Mouse (Mus musculus): Measurements from ENCODE around the gene Stk32c. TPM values are rescaled to one million over a fixed set of nuclear protein-coding genes. Genes with fewer than 3 reads are reported as not detected.

Gene Stk32c
- total and polyA plus RNA-seq, 2 experiments from 2014 or later = 0.42 TPM; not detected in 1

DNA sequence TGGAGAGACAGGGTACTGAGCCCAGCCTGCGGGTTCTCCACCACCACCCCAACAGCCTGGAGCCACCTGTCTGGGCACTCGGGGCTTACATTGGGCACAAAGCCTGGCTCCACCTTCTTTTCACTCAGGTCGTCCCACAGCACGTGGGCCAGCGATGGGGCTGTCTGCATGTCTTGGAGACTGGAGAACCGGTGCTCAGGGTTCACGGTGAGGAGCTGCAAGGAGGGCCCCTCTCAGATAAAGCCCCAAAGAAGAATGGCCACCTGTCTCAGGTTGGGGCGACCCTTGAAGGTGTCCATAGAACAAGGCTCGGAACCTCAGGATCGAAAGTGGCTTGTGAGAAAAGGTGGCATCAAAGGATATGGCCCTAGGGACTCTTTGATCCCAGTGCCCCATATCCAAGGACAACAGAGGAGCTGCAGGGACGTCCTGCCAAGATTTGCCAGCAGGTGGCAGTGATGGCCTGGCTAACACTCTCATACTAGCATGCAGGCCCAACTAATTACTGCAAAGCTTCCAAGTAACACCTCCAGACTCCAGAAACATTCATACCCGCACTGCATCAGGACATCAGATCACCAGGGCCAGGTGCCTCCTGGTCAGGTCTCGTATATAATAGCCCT lies 93.8 kb downstream of the Stk32c start:
- TF ChIP-seq CTCF (IDR thresholded peaks at IDR 0.05; ENCODE audit: low read depth) (peak; percentile 95), EP300 (IDR thresholded peaks at IDR 0.05; ENCODE audit: low read depth) (no peak)
- 33% methylated on average over 13 of the region's 13 CpGs for WGBS
- DNase-seq (ENCODE audit: low spot score) (peak; percentile 73), ATAC-seq (ENCODE audit: insufficient read depth, low read depth) (peak; percentile 49; the same call in 1 of the 2 replicates)
- Histone ChIP-seq H3K27me3 (ENCODE audit: control insufficient read depth, insufficient read depth, low read length) (0 out of 2 replicates have a peak, but pooled peaks cover 8% of the 10 kb centered on the region), H3K9ac (replicated peaks; ENCODE audit: low read depth, low read length) (no peak overlapping the region), H3K27ac (ENCODE audit: low read depth) (no peak overlapping the region), H3K4me2 (ENCODE audit: low read depth, low read length) (no peak overlapping the region), H3K36me3 (replicated peaks; ENCODE audit: control insufficient read depth, insufficient read depth, low read length) (no peaks in the 10 kb centered on the region), H3K4me3 (ENCODE audit: low read depth, low read length) (no peak overlapping the region), H3K4me1 (ENCODE audit: control insufficient read depth, insufficient read depth) (no peaks in the 10 kb centered on the region), H3K9me3 (replicated peaks; ENCODE audit: control insufficient read depth, low read length) (no peaks in the 10 kb centered on the region)

DNA sequence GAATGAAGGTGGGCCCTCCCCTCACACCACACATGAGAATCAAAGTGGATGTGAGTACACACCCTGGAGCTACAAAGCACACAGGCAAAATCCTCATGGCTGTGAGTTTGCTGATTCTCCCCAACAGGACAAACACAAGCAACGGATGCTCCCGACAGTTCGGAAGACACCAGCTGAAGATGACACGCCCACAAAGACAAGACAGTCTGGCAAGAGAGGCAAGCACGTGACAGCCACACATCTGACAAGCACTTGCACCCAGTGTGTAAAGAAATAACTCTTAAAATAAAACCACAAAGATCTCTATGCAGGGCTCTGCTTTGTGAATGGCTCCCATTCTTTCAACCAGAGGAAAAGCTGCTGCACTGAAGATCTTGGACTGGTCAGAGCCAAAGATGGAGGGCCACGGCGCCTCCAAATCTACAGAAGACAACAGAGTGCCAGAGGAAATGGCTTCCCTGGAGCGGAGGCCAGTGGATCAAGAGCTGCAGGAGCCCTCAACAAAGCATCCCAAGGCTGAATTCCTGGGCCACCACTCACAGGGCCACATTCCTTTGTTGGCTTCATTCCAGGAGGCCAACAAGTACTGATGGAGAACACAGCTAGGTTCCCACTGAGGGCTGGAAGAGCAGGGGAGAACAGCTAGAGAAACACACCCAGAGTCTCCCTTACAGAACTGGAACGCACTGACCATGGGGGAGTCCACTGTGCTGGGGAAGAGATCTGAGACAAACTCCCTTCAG lies 105.0 kb downstream of the Stk32c start:
- no peak overlapping the region for H3K9ac ChIP-seq (replicated peaks; ENCODE audit: low read depth, low read length)
- no peaks in the 10 kb centered on the region for H3K4me1 ChIP-seq (ENCODE audit: control insufficient read depth, insufficient read depth)
- no peaks in the 10 kb centered on the region for H3K9me3 ChIP-seq (replicated peaks; ENCODE audit: control insufficient read depth, low read length)
- H3K4me3 ChIP-seq (ENCODE audit: low read depth, low read length) = no peak overlapping the region
- ATAC-seq (ENCODE audit: insufficient read depth, low read depth) (no peak), DNase-seq (ENCODE audit: low spot score) (no peak)
- no peak overlapping the region for H3K27ac ChIP-seq (ENCODE audit: low read depth)
- H3K4me2 ChIP-seq (ENCODE audit: low read depth, low read length) = no peak overlapping the region
- H3K27me3 ChIP-seq (ENCODE audit: control insufficient read depth, insufficient read depth, low read length) = no peaks in the 10 kb centered on the region
- TF ChIP-seq CTCF (IDR thresholded peaks at IDR 0.05; ENCODE audit: low read depth) (no peak), EP300 (IDR thresholded peaks at IDR 0.05; ENCODE audit: low read depth) (no peak)
- WGBS = 77% methylated on average over 9 of the region's 9 CpGs
- H3K36me3 ChIP-seq (replicated peaks; ENCODE audit: control insufficient read depth, insufficient read depth, low read length) = no peaks in the 10 kb centered on the region

DNA sequence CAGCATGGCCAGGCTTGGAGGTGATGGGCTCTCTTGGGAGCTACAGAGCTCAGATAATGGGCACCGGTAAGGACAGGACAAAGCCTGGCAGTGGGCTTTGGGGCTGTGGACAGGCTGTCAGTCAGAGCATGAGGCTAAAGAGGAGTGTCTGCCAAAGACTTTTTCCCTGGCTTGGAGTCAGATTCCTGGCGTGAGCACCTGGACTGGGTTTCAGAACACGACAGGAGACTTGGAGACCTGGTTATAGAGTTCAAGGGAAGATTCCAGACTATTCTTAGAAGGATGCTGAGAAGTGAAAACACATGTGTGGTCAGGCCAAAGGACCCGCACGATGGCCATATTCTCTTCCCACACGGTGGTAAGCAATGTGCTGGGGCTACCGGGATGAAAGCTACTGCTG lies 107.4 kb downstream of the Stk32c start:
- Histone ChIP-seq H3K4me1 (ENCODE audit: control insufficient read depth, insufficient read depth) (no peaks in the 10 kb centered on the region), H3K9me3 (replicated peaks; ENCODE audit: control insufficient read depth, low read length) (no peaks in the 10 kb centered on the region), H3K27me3 (ENCODE audit: control insufficient read depth, insufficient read depth, low read length) (no peaks in the 10 kb centered on the region), H3K36me3 (replicated peaks; ENCODE audit: control insufficient read depth, insufficient read depth, low read length) (no peaks in the 10 kb centered on the region), H3K4me3 (ENCODE audit: low read depth, low read length) (no peak overlapping the region), H3K27ac (ENCODE audit: low read depth) (no peak overlapping the region), H3K9ac (replicated peaks; ENCODE audit: low read depth, low read length) (no peak overlapping the region), H3K4me2 (ENCODE audit: low read depth, low read length) (no peak overlapping the region)
- WGBS = 70% methylated on average over 7 of the region's 7 CpGs
- ATAC-seq (ENCODE audit: insufficient read depth, low read depth) (no peak), DNase-seq (ENCODE audit: low spot score) (no peak)
- TF ChIP-seq EP300 (IDR thresholded peaks at IDR 0.05; ENCODE audit: low read depth) = no peak
- TF ChIP-seq CTCF (IDR thresholded peaks at IDR 0.05; ENCODE audit: low read depth) = no peak

DNA sequence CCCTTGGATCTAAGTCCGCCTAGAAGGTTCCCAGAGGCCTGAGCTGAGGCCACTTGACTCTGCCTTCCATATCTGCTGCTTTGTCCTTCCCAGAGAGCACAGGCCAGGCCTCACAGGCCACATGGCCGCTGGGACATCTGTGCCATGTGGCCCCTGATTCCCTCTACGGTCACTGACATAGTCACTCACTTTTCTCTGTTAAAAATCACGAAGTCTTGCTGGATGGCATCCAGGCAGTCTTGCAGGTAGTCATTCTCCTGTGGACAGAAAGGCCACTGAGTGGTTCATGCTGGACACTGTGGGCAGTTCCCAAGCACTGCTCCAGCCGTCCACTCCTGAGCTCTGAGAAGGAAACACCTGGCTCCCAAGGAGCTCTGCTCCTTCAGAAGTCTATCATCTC lies 108.0 kb downstream of the Stk32c start:
- no peak for ATAC-seq (ENCODE audit: insufficient read depth, low read depth)
- 75% methylated on average over 5 of the region's 5 CpGs for WGBS
- no peak for TF ChIP-seq CTCF (IDR thresholded peaks at IDR 0.05; ENCODE audit: low read depth)
- no peak for TF ChIP-seq EP300 (IDR thresholded peaks at IDR 0.05; ENCODE audit: low read depth)

DNA sequence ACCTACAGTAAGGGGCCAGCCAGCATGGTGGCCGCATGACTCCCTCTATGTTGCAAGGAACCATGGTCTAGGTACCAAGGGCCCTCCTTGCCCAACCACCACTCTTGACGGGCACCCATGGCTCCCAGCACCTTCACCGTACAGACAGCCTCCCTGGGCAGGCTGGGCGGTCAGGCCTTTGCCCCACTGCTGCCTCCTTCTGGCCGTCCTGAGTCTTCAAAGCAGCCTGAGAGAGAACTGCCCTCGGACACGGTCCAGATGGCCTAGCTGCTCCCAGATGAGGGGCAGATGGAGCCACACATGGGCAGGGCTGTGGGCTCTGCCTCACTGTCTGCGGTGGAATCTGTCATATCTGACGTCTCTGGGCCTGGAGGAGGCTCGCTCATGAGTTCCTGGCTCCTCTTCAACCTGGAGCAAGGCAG lies 109.1 kb downstream of the Stk32c start:
- Histone ChIP-seq H3K27me3 (ENCODE audit: control insufficient read depth, insufficient read depth, low read length) (no peaks in the 10 kb centered on the region), H3K4me2 (ENCODE audit: low read depth, low read length) (no peak overlapping the region), H3K9ac (replicated peaks; ENCODE audit: low read depth, low read length) (no peak overlapping the region), H3K4me3 (ENCODE audit: low read depth, low read length) (no peak overlapping the region), H3K27ac (ENCODE audit: low read depth) (no peak overlapping the region), H3K36me3 (replicated peaks; ENCODE audit: control insufficient read depth, insufficient read depth, low read length) (no peaks in the 10 kb centered on the region), H3K4me1 (ENCODE audit: control insufficient read depth, insufficient read depth) (no peaks in the 10 kb centered on the region), H3K9me3 (replicated peaks; ENCODE audit: control insufficient read depth, low read length) (no peaks in the 10 kb centered on the region)
- ATAC-seq (ENCODE audit: insufficient read depth, low read depth) (no peak), DNase-seq (ENCODE audit: low spot score) (no peak)
- 52% methylated on average over 10 of the region's 10 CpGs for WGBS
- TF ChIP-seq CTCF (IDR thresholded peaks at IDR 0.05; ENCODE audit: low read depth) (peak; percentile 14; the same call in 1 of the 2 replicates), EP300 (IDR thresholded peaks at IDR 0.05; ENCODE audit: low read depth) (no peak)

More for the DNA sequence above, 108.0 kb downstream of the Stk32c start:
- Histone ChIP-seq H3K9me3 (replicated peaks; ENCODE audit: control insufficient read depth, low read length) (no peaks in the 10 kb centered on the region), H3K4me2 (ENCODE audit: low read depth, low read length) (no peak overlapping the region), H3K27ac (ENCODE audit: low read depth) (no peak overlapping the region), H3K9ac (replicated peaks; ENCODE audit: low read depth, low read length) (no peak overlapping the region), H3K36me3 (replicated peaks; ENCODE audit: control insufficient read depth, insufficient read depth, low read length) (no peaks in the 10 kb centered on the region), H3K27me3 (ENCODE audit: control insufficient read depth, insufficient read depth, low read length) (no peaks in the 10 kb centered on the region), H3K4me1 (ENCODE audit: control insufficient read depth, insufficient read depth) (no peaks in the 10 kb centered on the region), H3K4me3 (ENCODE audit: low read depth, low read length) (no peak overlapping the region)
- DNase-seq (ENCODE audit: low spot score) = no peak
